Mouse (Mus musculus) cerebellum, postnatal 4 days (tissue): ENCODE measurements around the gene Map10.

Experiments
- DNase-seq, 2 experiments: peaks; one replicate each; pipeline ENCODE4 v3.0.0; 2022; ENCODE audit warnings: low spot score in 2 of 2, mixed read lengths in 1 of 2

Gene Map10

GRCm38 (mm10) chr8:125716211-125716610 is 46.6 kb downstream of the Map10 start:
- DNase-seq, result no peak

- no peak for DNase-seq
These were observed 47.0 kb downstream of the Map10 start for GRCm38 (mm10) chr8:125716613-125717012.

- no peak for DNase-seq
These were observed 49.3 kb downstream of the Map10 start for GRCm38 (mm10) chr8:125718914-125719313.

- DNase-seq, result no peak
These were observed 53.1 kb downstream of the Map10 start for GRCm38 (mm10) chr8:125722675-125723074.
